Mouse (Mus musculus): Measurements from ENCODE around the gene Dmbt1.

DNA sequence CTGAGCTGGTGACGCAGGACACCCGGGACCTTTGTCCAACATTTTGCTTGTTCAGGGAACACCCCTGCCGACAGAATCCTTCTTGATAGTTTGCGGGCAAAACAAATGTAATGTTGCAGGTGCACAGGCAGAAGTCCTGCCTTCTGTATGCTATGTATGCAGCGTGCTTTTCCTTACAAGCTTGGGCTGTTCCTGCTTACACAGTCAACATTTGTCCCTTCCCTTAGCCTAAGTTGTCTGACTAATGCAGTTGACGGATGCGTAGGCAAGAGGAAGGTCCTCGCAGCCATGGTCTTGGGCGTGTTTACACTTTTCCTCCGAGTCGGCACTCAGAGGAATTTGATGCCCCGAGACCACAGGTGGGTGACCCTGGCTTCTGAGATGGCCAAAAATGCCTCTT, 46.7 kb upstream of the Dmbt1 start:
- TF ChIP-seq CTCF (IDR thresholded peaks at IDR 0.05; ENCODE audit: insufficient read depth, low read depth, low read length) (no peak), POLR2A (IDR thresholded peaks at IDR 0.05; ENCODE audit: insufficient read depth, low read depth, low read length) (no peak)
